Mouse (Mus musculus) ES-Bruce4 (cell line): Measurements from ENCODE around the gene Clock. TPM values are rescaled to one million over a fixed set of nuclear protein-coding genes. Genes with fewer than 3 reads are reported as not detected.

ENCODE experiments used
- H3K27ac ChIP-seq: 2 replicates; pipeline ENCODE4 v1.5.1; 2012; ENCODE audit warnings: low read length, inconsistent platforms; ENCODE audit not compliant: insufficient read depth
- H3K27me3 ChIP-seq: 2 replicates; pipeline ENCODE4 v1.6.1; 2012; ENCODE audit warnings: mild to moderate bottlenecking, low read length, inconsistent platforms; ENCODE audit not compliant: control insufficient read depth, poor library complexity, insufficient read depth, severe bottlenecking
- H3K36me3 ChIP-seq: 2 replicates; pipeline ENCODE4 v1.6.1; 2012; ENCODE audit warnings: inconsistent platforms, mild to moderate bottlenecking, low read length, moderate library complexity; ENCODE audit not compliant: control insufficient read depth, poor library complexity, insufficient read depth, severe bottlenecking
- H3K4me1 ChIP-seq: one replicate; pipeline ENCODE4 v1.8.1; 2011; ENCODE audit warnings: low read length; ENCODE audit not compliant: control insufficient read depth, insufficient read depth
- H3K4me3 ChIP-seq: 2 replicates; pipeline ENCODE4 v1.5.1; 2011; ENCODE audit warnings: low read depth, mild to moderate bottlenecking, low read length
- H3K9ac ChIP-seq: 2 replicates; pipeline ENCODE4 v1.6.1; 2012; ENCODE audit warnings: low read depth, mild to moderate bottlenecking, inconsistent platforms; ENCODE audit not compliant: poor library complexity, severe bottlenecking
- H3K9me3 ChIP-seq: replicated peaks from 2 replicates; pipeline ENCODE4 v1.6.1; 2012; ENCODE audit warnings: mild to moderate bottlenecking, low read length, inconsistent platforms; ENCODE audit not compliant: control insufficient read depth, poor library complexity, insufficient read depth, severe bottlenecking
- CTCF ChIP-seq: IDR thresholded peaks from one replicate; pipeline ENCODE4 v1.8.1; 2011; ENCODE audit warnings: low read depth, low read length
- EP300 ChIP-seq: IDR thresholded peaks from 2 replicates; pipeline ENCODE4 v1.6.1; 2011; ENCODE audit warnings: low read depth, low read length; ENCODE audit not compliant: insufficient read depth
- POLR2A ChIP-seq: IDR thresholded peaks from one replicate; pipeline ENCODE4 v1.8.1; 2011; ENCODE audit warnings: low read length; ENCODE audit not compliant: insufficient read depth
- polyA plus RNA-seq: library from polyadenylated mRNA; stranded (reverse); fragments of >200 nt; gene quantifications from 2 replicates; pipeline ENCODE4 v1.2.4, GENCODE M21; 2011; ENCODE audit warnings: low read depth; ENCODE audit not compliant: missing spikeins, insufficient read depth, insufficient read length

Gene Clock
- polyA plus RNA-seq, 1 experiment: 17.0 TPM

GRCm38 (mm10) chr5:76193075-76193474 lies 111.5 kb downstream of the Clock start:
- Histone ChIP-seq H3K4me1 (peaks cover 4% of the 10 kb centered on the region), H3K4me3 (no peak overlapping the region), H3K27me3 (no peaks in the 10 kb centered on the region), H3K9me3 (no peaks in the 10 kb centered on the region), H3K9ac (no peak overlapping the region), H3K36me3 (peaks cover 14% of the 10 kb centered on the region), H3K27ac (no peak overlapping the region)
- TF ChIP-seq EP300: no peak

DNA sequence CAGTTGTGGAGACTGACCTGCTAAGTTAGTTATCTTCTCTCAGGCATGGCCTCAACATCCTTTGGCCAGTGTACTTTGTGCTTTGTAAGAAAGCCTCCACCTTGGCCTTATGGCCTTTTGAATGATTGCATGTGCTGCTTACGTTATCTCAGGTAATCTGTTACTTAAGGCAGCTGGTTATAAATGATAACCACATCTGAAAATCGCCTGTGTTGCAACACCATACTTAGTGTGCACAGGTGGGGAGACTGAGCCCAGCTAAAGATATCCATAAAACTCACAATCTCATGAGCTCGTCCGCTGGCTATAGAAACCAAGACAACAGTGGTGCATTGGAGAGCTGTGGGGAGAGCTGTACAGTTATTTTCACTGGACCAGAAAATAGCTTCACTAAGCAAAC lies 114.0 kb downstream of the Clock start:
- peaks cover 4% of the 10 kb centered on the region for H3K4me1 ChIP-seq
- no peaks in the 10 kb centered on the region for H3K9me3 ChIP-seq
- H3K27me3 ChIP-seq: no peaks in the 10 kb centered on the region
- no peak overlapping the region for H3K9ac ChIP-seq
- H3K36me3 ChIP-seq: peaks cover 17% of the 10 kb centered on the region
- no peak overlapping the region for H3K4me3 ChIP-seq
- no peak for TF ChIP-seq EP300
- TF ChIP-seq CTCF: no peak
- TF ChIP-seq POLR2A: no peak
- H3K27ac ChIP-seq: no peak overlapping the region

- no peaks in the 10 kb centered on the region for H3K27me3 ChIP-seq
- H3K36me3 ChIP-seq: peaks cover 12% of the 10 kb centered on the region
- H3K9ac ChIP-seq: no peak overlapping the region
- H3K4me3 ChIP-seq: no peak overlapping the region
- no peaks in the 10 kb centered on the region for H3K9me3 ChIP-seq
- no peaks in the 10 kb centered on the region for H3K4me1 ChIP-seq
- TF ChIP-seq CTCF (no peak), POLR2A (no peak), EP300 (no peak)
- H3K27ac ChIP-seq: no peak overlapping the region
These were observed 116.7 kb downstream of the Clock start for GRCm38 (mm10) chr5:76187885-76188284.

- Histone ChIP-seq H3K36me3 (peaks cover 3% of the 10 kb centered on the region; the same call in 1 of the 2 replicates), H3K9me3 (no peaks in the 10 kb centered on the region), H3K27me3 (no peaks in the 10 kb centered on the region), H3K27ac (no peak overlapping the region), H3K4me3 (peak overlapping the region; percentile 80), H3K4me1 (no peaks in the 10 kb centered on the region), H3K9ac (peak overlapping the region; percentile 93)
- TF ChIP-seq EP300: no peak
- no peak for TF ChIP-seq CTCF
- TF ChIP-seq POLR2A: no peak
These were observed 120.1 kb downstream of the Clock start for GRCm38 (mm10) chr5:76184286-76185080.

- H3K27ac ChIP-seq: no peak within 1 kb of the TSS
- H3K4me1 ChIP-seq: no peaks in the 10 kb centered on the region
- H3K9me3 ChIP-seq: no peaks in the 10 kb centered on the region
- H3K36me3 ChIP-seq: peaks cover 3% of the 10 kb centered on the region; the same call in 1 of the 2 replicates
- no peaks in the 10 kb centered on the region for H3K27me3 ChIP-seq
- no peak for TF ChIP-seq EP300
- TF ChIP-seq CTCF: no peak
- peak; percentile 66 for TF ChIP-seq POLR2A
- peak within 1 kb of the TSS; percentile 80 for H3K4me3 ChIP-seq
- peak within 1 kb of the TSS; percentile 93 for H3K9ac ChIP-seq
These were observed 120.8 kb downstream of the Clock start, which contains the start of gene Tmem165 for GRCm38 (mm10) chr5:76183750-76184261. TSS of gene Tmem165 (plus strand) at chr5:76183880.
